Mouse (Mus musculus) hindbrain, embryonic 16.5 days (tissue): ENCODE measurements around the gene Des. TPM values are rescaled to one million over a fixed set of nuclear protein-coding genes. Genes with fewer than 3 reads are reported as not detected.

Source experiments
- ATAC-seq: fragments of 200-750 bp; cut with Nextera tagmentation; 2 replicates; pipeline ENCODE4 v1.8.0; 2017; ENCODE audit warnings: moderate TSS enrichment, moderate library complexity
- H3K27ac ChIP-seq: fragments of 300-500 bp; sonication (generic); 2 replicates; pipeline ENCODE4 v1.5.1; 2014; ENCODE audit warnings: low read depth, mild to moderate bottlenecking, control low read depth, low read length, moderate library complexity
- H3K27me3 ChIP-seq: fragments of 300-500 bp; sonication (generic); replicated peaks from 2 replicates; pipeline ENCODE4 v1.6.1; 2014; ENCODE audit warnings: low read length; ENCODE audit not compliant: control insufficient read depth, insufficient read depth
- H3K36me3 ChIP-seq: fragments of 300-500 bp; sonication (generic); 2 replicates; pipeline ENCODE4 v1.6.1; 2014; ENCODE audit warnings: mild to moderate bottlenecking, low read length, moderate library complexity, mixed read lengths; ENCODE audit not compliant: control insufficient read depth, insufficient read depth
- H3K4me1 ChIP-seq: fragments of 300-500 bp; sonication (generic); 2 replicates; pipeline ENCODE4 v1.6.1; 2014; ENCODE audit warnings: low read depth, low read length; ENCODE audit not compliant: control insufficient read depth, insufficient read depth
- H3K4me2 ChIP-seq: fragments of 300-500 bp; sonication (generic); 2 replicates; pipeline ENCODE4 v1.6.1; 2014; ENCODE audit warnings: mild to moderate bottlenecking, low read length, control low read depth, moderate library complexity
- H3K4me3 ChIP-seq: fragments of 300-500 bp; sonication (generic); 2 replicates; pipeline ENCODE4 v1.5.1; 2014; ENCODE audit warnings: mild to moderate bottlenecking, low read length, control low read depth, moderate library complexity
- H3K9ac ChIP-seq: fragments of 300-500 bp; sonication (generic); 2 replicates; pipeline ENCODE4 v1.6.1; 2014; ENCODE audit warnings: low read depth, mild to moderate bottlenecking, control low read depth, low read length, moderate library complexity
- H3K9me3 ChIP-seq: fragments of 300-500 bp; sonication (generic); 2 replicates; pipeline ENCODE4 v1.6.1; 2014; ENCODE audit warnings: mild to moderate bottlenecking, low read length, moderate library complexity; ENCODE audit not compliant: control insufficient read depth
- WGBS: fragments of 180-500 bp; shearing (Covaris S2); extraction: QIAGEN DNeasy Blood & Tissue Kit; methylation state at CpG from one replicate; pipeline ENCODE4 v1.1.7; 2014; 5-methylcytosine and 5-hydroxymethylcytosine counted together
- polyA plus RNA-seq: library from polyadenylated mRNA; unstranded; fragments of >200 nt; fragmentation: Nextera tagmentation; extraction: Ambion mirVana; gene quantifications from 2 replicates; pipeline ENCODE4 v1.2.1, GENCODE M21; 2015

Des gene
- 1.7 and 10.9 TPM in 2 replicates for polyA plus RNA-seq

GRCm38 (mm10) chr1:75360112-75361031, at the start of gene Des:
TSS of gene Des (plus strand) at chr1:75360329.
- H3K4me2 ChIP-seq = peak within 1 kb of the TSS; percentile 45
- H3K36me3 ChIP-seq = no peaks in the 10 kb centered on the region
- peak within 1 kb of the TSS; percentile 41; the same call in 1 of the 2 replicates for H3K9ac ChIP-seq
- 3% methylated on average over 79 of the region's 80 CpGs for WGBS
- H3K27ac ChIP-seq = no peak within 1 kb of the TSS
- H3K27me3 ChIP-seq = peaks cover 31% of the 10 kb centered on the region
- peaks cover 14% of the 10 kb centered on the region for H3K4me1 ChIP-seq
- no peak for ATAC-seq
- peak within 1 kb of the TSS; percentile 28 for H3K4me3 ChIP-seq
- H3K9me3 ChIP-seq = no peaks in the 10 kb centered on the region

- no peak overlapping the region for H3K9ac ChIP-seq
- H3K36me3 ChIP-seq = peaks cover 41% of the 10 kb centered on the region
- 92% methylated on average over 6 of the region's 6 CpGs for WGBS
- no peak for ATAC-seq
- H3K4me2 ChIP-seq = no peak overlapping the region
- H3K27ac ChIP-seq = no peak overlapping the region
- H3K9me3 ChIP-seq = no peaks in the 10 kb centered on the region
- H3K4me3 ChIP-seq = no peak overlapping the region
- no peaks in the 10 kb centered on the region for H3K27me3 ChIP-seq
- peaks cover 6% of the 10 kb centered on the region for H3K4me1 ChIP-seq
Observed at GRCm38 (mm10) chr1:75311694-75312093, 48.4 kb upstream of the Des start.

GRCm38 (mm10) chr1:75315011-75315410, 45.1 kb upstream of the Des start:
- no peak overlapping the region for H3K4me3 ChIP-seq
- H3K9me3 ChIP-seq = no peaks in the 10 kb centered on the region
- H3K36me3 ChIP-seq = peaks cover 30% of the 10 kb centered on the region
- H3K9ac ChIP-seq = no peak overlapping the region; the same call in 1 of the 2 replicates
- H3K27me3 ChIP-seq = no peaks in the 10 kb centered on the region
- H3K27ac ChIP-seq = no peak overlapping the region
- H3K4me1 ChIP-seq = peaks cover 6% of the 10 kb centered on the region
- no peak overlapping the region for H3K4me2 ChIP-seq
- no peak for ATAC-seq
- WGBS = 85% methylated on average over 6 of the region's 6 CpGs

GRCm38 (mm10) chr1:75315456-75316365, 44.4 kb upstream of the Des start:
- WGBS = 87% methylated on average over 29 of the region's 29 CpGs
- Histone ChIP-seq H3K4me3 (peak overlapping the region; percentile 77), H3K9me3 (no peaks in the 10 kb centered on the region), H3K9ac (peak overlapping the region; percentile 86; the same call in 1 of the 2 replicates), H3K4me1 (peaks cover 6% of the 10 kb centered on the region), H3K4me2 (peak overlapping the region; percentile 79), H3K27me3 (no peaks in the 10 kb centered on the region), H3K36me3 (peaks cover 30% of the 10 kb centered on the region), H3K27ac (no peak overlapping the region)
- ATAC-seq = no peak

GRCm38 (mm10) chr1:75316861-75317240, 43.3 kb upstream of the Des start:
- Histone ChIP-seq H3K36me3 (peaks cover 25% of the 10 kb centered on the region), H3K4me1 (peaks cover 6% of the 10 kb centered on the region), H3K4me2 (peak overlapping the region; percentile 79), H3K9me3 (no peaks in the 10 kb centered on the region), H3K4me3 (peak overlapping the region; percentile 77), H3K27ac (peak overlapping the region; percentile 92), H3K9ac (peak overlapping the region; percentile 86), H3K27me3 (no peaks in the 10 kb centered on the region)
- under 1% methylated on average over 20 of the region's 20 CpGs for WGBS
- ATAC-seq = peak; percentile 21

- Histone ChIP-seq H3K27ac (peak within 1 kb of the TSS; percentile 92), H3K4me3 (peak within 1 kb of the TSS; percentile 77), H3K36me3 (peaks cover 18% of the 10 kb centered on the region), H3K27me3 (no peaks in the 10 kb centered on the region), H3K9ac (peak within 1 kb of the TSS; percentile 86), H3K4me1 (peaks cover 6% of the 10 kb centered on the region), H3K4me2 (peak within 1 kb of the TSS; percentile 79), H3K9me3 (no peaks in the 10 kb centered on the region)
- under 1% methylated on average over 91 of the region's 92 CpGs for WGBS
- peak; percentile 98 for ATAC-seq
Observed at GRCm38 (mm10) chr1:75317241-75318201, 42.6 kb upstream of the Des start, which contains the start of gene Dnpep. TSS of gene Dnpep (minus strand) at chr1:75317990.

GRCm38 (mm10) chr1:75318301-75318700, 41.8 kb upstream of the Des start:
- peaks cover 6% of the 10 kb centered on the region for H3K4me1 ChIP-seq
- WGBS = 68% methylated on average over 3 of the region's 3 CpGs
- H3K9me3 ChIP-seq = no peaks in the 10 kb centered on the region
- no peaks in the 10 kb centered on the region for H3K27me3 ChIP-seq
- peak overlapping the region; percentile 54 for H3K9ac ChIP-seq
- peak overlapping the region; percentile 29 for H3K4me3 ChIP-seq
- peaks cover 11% of the 10 kb centered on the region for H3K36me3 ChIP-seq
- H3K27ac ChIP-seq = peak overlapping the region; percentile 65
- ATAC-seq = no peak
- H3K4me2 ChIP-seq = peak overlapping the region; percentile 45

GRCm38 (mm10) chr1:75318736-75319135, 41.4 kb upstream of the Des start:
- Histone ChIP-seq H3K9ac (no peak overlapping the region), H3K4me2 (no peak overlapping the region), H3K27me3 (no peaks in the 10 kb centered on the region), H3K9me3 (no peaks in the 10 kb centered on the region), H3K4me3 (no peak overlapping the region), H3K36me3 (peaks cover 10% of the 10 kb centered on the region), H3K4me1 (peaks cover 6% of the 10 kb centered on the region), H3K27ac (no peak overlapping the region)
- WGBS = 94% methylated on average over 4 of the region's 4 CpGs
- no peak for ATAC-seq
